Mouse (Mus musculus): ENCODE measurements around the gene Opn4.

Gene Opn4

GRCm38 (mm10) chr14:34590743-34591675 is 8.9 kb downstream of the Opn4 start:
- DNase-seq (ENCODE audit: low spot score in 2 of 2) = no peak

GRCm38 (mm10) chr14:34590017-34590570 is 9.8 kb downstream of the Opn4 start:
- DNase-seq (ENCODE audit: low spot score in 2 of 2) = no peak

DNA sequence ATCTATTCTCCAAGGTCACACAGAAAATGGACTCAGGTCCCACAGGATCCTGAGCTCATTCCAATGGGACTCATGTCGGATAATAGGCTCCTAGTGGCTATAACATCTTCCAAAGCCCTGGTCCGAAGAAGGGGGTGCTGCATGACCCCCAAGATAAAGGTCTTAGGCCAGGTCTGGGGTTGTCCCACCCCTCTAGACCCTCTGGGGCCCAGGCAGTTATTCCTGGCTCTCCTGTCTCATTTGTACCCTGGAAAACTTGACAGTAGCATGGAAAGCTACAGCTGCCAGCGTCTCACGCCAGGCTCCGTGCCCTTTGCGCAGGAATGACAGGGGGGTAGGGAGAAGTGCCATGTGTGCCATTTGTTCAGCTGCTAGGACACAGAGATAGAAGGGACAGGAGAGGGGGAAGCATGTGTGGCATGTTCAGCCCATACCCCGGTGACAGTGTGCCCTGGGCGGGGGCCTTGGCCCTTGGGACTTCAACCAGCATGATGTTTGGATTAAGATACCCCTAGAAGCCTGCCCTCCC is 10.7 kb downstream of the Opn4 start:
- DNase-seq (ENCODE audit: low spot score in 2 of 2) = no peak

- DNase-seq (ENCODE audit: low spot score in 2 of 2) = no peak
These were observed 11.4 kb downstream of the Opn4 start, which contains the start of gene Ldb3 for GRCm38 (mm10) chr14:34588498-34588897. Ldb3 (minus strand) TSS chr14:34588682.

DNA sequence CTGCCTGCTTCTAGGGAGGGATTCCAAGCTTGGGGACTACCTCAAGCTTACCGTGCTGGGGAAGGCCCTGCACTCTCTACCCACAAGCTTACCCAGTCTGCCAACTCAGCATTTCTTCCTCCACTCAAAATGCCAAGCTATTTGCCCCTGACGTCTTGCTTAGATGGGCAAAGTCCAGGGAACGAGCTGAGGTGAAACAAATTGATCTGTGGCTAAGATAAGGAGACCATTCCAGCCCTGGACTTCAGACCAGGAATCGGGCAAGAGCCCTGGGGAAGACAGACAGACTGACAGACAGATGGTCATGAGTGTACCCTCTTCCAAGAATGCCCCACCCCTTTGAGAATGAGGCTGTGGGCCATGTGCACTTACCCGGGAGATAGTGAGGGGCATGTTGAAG is 11.9 kb downstream of the Opn4 start:
- no peak for DNase-seq (ENCODE audit: low spot score in 2 of 2)

- no peak for DNase-seq (ENCODE audit: low spot score in 2 of 2)
These were observed 13.1 kb downstream of the Opn4 start for GRCm38 (mm10) chr14:34586871-34587270.

- no peak for DNase-seq (ENCODE audit: low spot score in 2 of 2)
These were observed 14.4 kb downstream of the Opn4 start for GRCm38 (mm10) chr14:34585358-34586105.

DNA sequence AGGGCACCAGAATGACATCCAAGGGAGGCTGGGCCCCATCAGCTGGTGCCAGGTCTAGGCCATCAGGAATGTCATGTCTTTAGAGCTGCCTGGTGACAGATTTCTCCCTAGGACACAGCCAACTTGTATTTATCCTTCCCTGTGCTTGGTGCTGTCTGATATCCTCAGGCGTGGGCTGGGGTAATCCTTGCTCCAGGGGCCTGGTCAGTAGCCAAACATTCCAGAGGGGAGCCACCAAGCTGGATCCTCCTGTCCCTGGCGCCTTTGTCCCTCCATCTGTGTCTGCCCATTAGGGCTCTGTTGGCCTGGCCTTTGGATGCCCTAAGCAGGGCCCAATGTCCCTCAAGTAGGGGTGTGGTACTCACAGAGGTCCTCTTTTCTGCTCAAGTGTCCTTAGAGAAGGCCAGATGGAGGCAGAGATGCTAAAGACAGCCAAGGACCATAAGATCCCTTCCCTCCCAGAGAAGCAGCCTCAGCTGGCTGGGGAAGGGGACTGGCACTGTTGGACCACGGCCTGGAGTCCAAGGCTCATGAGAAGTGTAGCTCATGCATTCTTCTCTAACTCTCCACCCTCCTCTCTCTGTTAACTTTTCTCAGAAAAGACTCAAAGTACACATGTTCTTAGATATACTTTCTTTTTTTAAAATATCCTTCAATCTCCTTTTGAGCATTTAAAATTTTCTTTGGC is 17.1 kb downstream of the Opn4 start:
- DNase-seq (ENCODE audit: low spot score in 2 of 2) = no peak

DNA sequence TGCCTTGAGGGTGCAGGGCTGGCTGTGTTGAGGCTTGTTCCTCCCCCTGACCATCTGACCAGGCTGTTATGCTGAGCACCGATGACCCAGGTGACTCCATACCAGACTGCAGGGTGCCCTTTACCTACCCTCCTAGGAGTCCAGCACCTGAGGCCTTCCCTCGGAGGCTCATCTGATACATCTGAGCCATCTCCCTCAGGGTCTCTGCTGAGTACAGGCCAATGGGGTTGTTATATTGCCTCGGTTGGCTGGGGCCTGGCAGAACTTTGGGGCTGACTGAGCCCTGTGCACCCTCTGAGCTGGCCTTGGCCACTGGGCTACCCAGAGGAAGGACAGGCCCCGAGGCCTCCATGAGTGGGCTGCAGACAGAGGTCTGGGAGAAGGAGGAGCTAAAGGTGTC is 23.1 kb downstream of the Opn4 start:
- no peak for DNase-seq (ENCODE audit: low spot score in 2 of 2)

- DNase-seq (ENCODE audit: low spot score in 2 of 2) = no peak
These were observed 25.9 kb downstream of the Opn4 start for GRCm38 (mm10) chr14:34574068-34574467.

DNA sequence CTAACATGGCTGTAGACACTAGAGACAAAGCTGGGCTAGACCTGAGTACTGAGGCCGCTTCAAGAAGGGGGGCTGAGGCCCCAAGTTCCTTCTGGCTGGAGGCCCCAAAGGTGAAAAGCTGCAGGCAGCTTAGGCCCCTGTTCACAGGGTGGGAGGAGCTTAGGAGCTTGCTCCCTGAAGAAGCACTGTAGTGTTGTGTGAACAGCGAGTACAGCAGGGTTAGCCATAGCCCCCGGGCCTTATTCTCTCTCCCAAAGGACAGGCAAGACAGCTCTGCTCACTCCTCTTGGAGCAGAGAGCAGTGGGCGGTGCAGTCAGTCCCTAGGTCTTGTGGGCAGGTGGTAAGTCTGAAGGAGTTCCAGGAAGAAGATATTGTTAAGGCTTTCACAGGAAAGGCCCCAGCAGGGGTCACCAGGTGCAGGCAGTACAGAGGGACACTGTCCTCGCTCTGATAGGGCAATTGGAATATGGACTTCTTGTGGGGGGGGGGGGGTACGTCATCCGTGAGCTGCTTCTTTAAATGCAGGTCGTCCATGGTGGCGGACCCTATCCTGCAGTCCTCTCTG is 26.5 kb downstream of the Opn4 start:
- no peak for DNase-seq (ENCODE audit: low spot score in 2 of 2)

DNA sequence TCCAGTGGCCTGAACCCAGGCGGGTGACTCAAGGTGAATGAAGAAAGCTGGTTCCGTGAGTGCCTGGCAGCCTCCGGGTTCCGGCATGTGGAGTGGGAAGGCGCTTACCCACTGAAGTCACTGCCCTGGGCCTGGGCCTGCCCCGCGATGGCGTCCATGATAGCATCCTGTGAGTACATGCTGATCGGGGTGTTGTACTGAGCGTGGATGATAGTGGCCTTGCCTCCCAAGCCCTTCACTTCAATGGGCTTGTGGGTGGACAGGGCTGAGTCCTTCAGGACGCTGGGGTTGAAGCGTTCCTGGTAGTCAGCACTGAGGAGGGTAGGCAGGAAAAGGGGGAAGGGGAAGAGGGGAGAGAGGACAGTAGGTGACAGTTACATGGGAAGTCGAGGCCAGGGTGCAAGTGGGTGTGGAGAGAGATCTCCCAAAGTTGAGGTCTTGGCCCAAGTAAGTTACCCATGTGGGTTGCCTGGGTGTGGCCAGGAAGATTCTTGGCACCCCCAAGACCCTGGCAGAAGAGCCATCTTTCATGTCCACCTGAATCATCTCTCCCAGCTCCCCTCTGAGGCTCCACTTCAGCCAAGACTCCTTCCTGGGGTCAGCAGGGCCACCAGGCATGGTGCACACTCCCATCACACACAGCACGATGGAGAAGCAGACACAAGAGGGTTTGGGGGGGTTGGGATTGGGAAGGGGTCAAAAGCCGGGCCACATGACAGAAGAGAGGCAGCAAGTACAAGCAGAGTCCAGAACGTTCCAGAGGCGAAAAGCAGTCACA is 28.1 kb downstream of the Opn4 start:
- no peak for DNase-seq (ENCODE audit: low spot score in 2 of 2)

- no peak for DNase-seq (ENCODE audit: low spot score in 2 of 2)
These were observed 29.0 kb downstream of the Opn4 start for GRCm38 (mm10) chr14:34570903-34571302.

GRCm38 (mm10) chr14:34570294-34570693 is 29.6 kb downstream of the Opn4 start:
- DNase-seq (ENCODE audit: low spot score in 2 of 2) = peak; percentile 41 to 55

GRCm38 (mm10) chr14:34569534-34570194 is 30.3 kb downstream of the Opn4 start:
- no peak for DNase-seq (ENCODE audit: low spot score in 2 of 2)

GRCm38 (mm10) chr14:34568626-34569025 is 31.3 kb downstream of the Opn4 start:
- DNase-seq (ENCODE audit: low spot score in 2 of 2) = no peak

DNA sequence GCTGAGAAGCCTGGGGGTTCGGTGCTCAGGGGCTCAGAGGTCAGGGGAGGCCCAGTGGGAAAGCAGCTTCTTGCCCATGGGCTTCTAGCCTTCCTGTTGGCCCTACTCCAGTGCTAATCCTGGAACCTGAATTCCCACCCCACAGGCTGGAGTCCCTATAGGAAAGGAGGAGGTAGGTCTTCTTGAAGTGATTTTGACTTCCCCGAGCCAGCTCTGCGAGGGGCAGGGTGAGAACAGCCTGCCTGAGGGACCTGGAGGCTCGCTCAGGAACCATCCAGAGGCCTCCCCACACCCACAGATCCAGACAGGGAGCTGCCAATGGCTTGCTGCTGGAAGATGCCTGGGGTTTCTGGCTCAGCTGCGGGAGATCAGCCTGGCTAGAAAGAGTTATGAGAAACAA is 32.2 kb downstream of the Opn4 start:
- no peak for DNase-seq (ENCODE audit: low spot score in 2 of 2)

GRCm38 (mm10) chr14:34566530-34566929 is 33.4 kb downstream of the Opn4 start:
- DNase-seq (ENCODE audit: low spot score in 2 of 2) = no peak

GRCm38 (mm10) chr14:34565711-34566110 is 34.2 kb downstream of the Opn4 start:
- no peak for DNase-seq (ENCODE audit: low spot score in 2 of 2)

GRCm38 (mm10) chr14:34564646-34565045 is 35.3 kb downstream of the Opn4 start:
- no peak for DNase-seq (ENCODE audit: low spot score in 2 of 2)

Measured in right cerebral cortex, postnatal 36 days (tissue).